Mouse (Mus musculus): ENCODE results near the gene Mybpc1. TPM values are rescaled to one million over a fixed set of nuclear protein-coding genes. Genes with fewer than 3 reads are reported as not detected.

Gene Mybpc1
- polyA plus RNA-seq, 1 experiment from 2014 or later = 2.1 TPM

DNA sequence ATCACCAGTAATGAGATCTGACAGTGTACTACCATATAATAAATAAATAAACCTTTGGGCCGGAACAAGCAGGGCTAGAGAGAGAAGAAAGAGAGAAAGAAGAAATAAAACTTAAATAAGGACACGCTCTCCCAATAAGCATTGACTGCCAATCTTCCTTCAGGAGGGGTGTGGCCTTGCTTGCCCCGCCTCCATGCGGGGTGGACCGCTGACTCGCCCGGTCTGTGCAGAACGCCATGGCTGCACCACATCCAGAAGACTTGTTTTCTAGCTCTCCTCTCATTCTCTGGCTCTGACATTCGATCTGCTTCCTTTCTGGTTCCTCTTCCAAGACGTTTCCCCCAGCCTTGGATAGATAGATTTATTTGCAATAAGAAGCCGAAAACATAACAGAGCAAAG, 8.1 kb upstream of the Mybpc1 start:
- no peak for DNase-seq (ENCODE audit: low spot score)
- H3K27me3 ChIP-seq (replicated peaks; ENCODE audit: control insufficient read depth, insufficient read depth, low read length) = no peaks in the 10 kb centered on the region
- 83% methylated on average over 11 of the region's 11 CpGs for WGBS

DNA sequence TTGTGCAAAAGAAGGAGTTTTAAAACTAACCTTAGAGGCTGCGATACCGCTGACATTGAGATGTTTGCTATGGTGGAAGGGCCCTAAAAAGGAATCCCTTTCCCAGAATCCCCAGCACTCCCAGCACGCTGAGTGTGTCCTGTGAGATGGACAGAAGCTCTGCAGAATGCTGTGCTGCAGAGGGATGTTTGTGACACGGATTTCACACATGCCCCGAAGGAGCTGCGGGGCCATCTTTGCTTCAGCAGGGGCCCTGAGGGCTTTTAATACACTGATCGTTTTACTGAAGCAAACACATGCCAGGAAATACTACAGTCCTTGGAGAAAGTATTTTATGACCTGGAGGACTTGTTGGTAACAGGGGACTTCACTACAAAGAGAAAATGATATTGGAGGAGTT, 1.7 kb upstream of the Mybpc1 start:
- Histone ChIP-seq H3K4me3 (ENCODE audit: low read depth, low read length) (no peak overlapping the region), H3K4me2 (ENCODE audit: low read length) (no peak overlapping the region), H3K4me1 (replicated peaks; ENCODE audit: control insufficient read depth, insufficient read depth, low read length) (no peaks in the 10 kb centered on the region; the same call in 1 of the 2 replicates), H3K27ac (ENCODE audit: low read depth) (no peak overlapping the region), H3K36me3 (ENCODE audit: control insufficient read depth, insufficient read depth, low read length) (no peaks in the 10 kb centered on the region), H3K27me3 (replicated peaks; ENCODE audit: control insufficient read depth, insufficient read depth, low read length) (no peaks in the 10 kb centered on the region), H3K9me3 (ENCODE audit: control insufficient read depth, low read length) (no peaks in the 10 kb centered on the region), H3K9ac (ENCODE audit: low read length) (no peak overlapping the region)
- 76% methylated on average over 7 of the region's 7 CpGs for WGBS
- no peak for ATAC-seq (replicated peaks; ENCODE audit: low FRiP score, low TSS enrichment, low read depth)
- no peak for DNase-seq (ENCODE audit: low spot score)

More for the DNA sequence above, 8.1 kb upstream of the Mybpc1 start:
- H3K9me3 ChIP-seq (ENCODE audit: control insufficient read depth, low read length) = no peaks in the 10 kb centered on the region
- no peak overlapping the region for H3K9ac ChIP-seq (ENCODE audit: low read length)
- no peak overlapping the region for H3K4me2 ChIP-seq (ENCODE audit: low read length)
- H3K4me1 ChIP-seq (replicated peaks; ENCODE audit: control insufficient read depth, insufficient read depth, low read length) = no peaks in the 10 kb centered on the region
- no peak for ATAC-seq (replicated peaks; ENCODE audit: low FRiP score, low TSS enrichment, low read depth)
- no peak overlapping the region for H3K4me3 ChIP-seq (ENCODE audit: low read depth, low read length)
- H3K27ac ChIP-seq (ENCODE audit: low read depth) = no peak overlapping the region
- no peaks in the 10 kb centered on the region for H3K36me3 ChIP-seq (ENCODE audit: control insufficient read depth, insufficient read depth, low read length)

DNA sequence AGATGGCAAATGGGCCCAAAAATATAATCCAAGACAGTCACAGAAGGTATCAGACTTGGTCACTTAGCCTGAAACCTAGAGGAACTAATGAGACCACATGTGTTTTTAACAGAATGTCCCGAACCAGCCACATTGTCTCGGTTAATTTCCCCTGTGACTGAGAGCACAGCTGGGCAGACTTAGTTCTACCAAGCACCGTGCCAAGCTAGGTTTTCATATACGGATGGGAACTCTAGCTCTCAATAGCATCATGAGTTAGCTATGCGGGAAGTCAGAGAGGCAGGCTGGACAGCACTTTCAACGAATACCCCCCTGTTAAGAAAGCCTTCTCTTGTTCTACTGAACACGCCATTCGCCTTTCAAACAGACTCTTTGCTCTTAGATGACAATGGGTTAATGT, 1.1 kb upstream of the Mybpc1 start:
- Histone ChIP-seq H3K27me3 (replicated peaks; ENCODE audit: control insufficient read depth, insufficient read depth, low read length) (no peaks in the 10 kb centered on the region), H3K4me2 (ENCODE audit: low read length) (no peak overlapping the region), H3K27ac (ENCODE audit: low read depth) (no peak overlapping the region), H3K9ac (ENCODE audit: low read length) (no peak overlapping the region), H3K4me1 (replicated peaks; ENCODE audit: control insufficient read depth, insufficient read depth, low read length) (no peaks in the 10 kb centered on the region; the same call in 1 of the 2 replicates), H3K36me3 (ENCODE audit: control insufficient read depth, insufficient read depth, low read length) (no peaks in the 10 kb centered on the region), H3K4me3 (ENCODE audit: low read depth, low read length) (no peak overlapping the region), H3K9me3 (ENCODE audit: control insufficient read depth, low read length) (no peaks in the 10 kb centered on the region)
- DNase-seq (ENCODE audit: low spot score) (no peak), ATAC-seq (replicated peaks; ENCODE audit: low FRiP score, low TSS enrichment, low read depth) (no peak)
- 82% methylated on average over 8 of the region's 8 CpGs for WGBS

GRCm38 (mm10) chr10:88603773-88604172, 1.2 kb downstream of the Mybpc1 start:
- no peak for ATAC-seq (replicated peaks; ENCODE audit: low FRiP score, low TSS enrichment, low read depth)
- Histone ChIP-seq H3K9me3 (ENCODE audit: control insufficient read depth, low read length) (no peaks in the 10 kb centered on the region), H3K9ac (ENCODE audit: low read length) (no peak overlapping the region), H3K4me3 (ENCODE audit: low read depth, low read length) (no peak overlapping the region), H3K27ac (ENCODE audit: low read depth) (no peak overlapping the region), H3K27me3 (replicated peaks; ENCODE audit: control insufficient read depth, insufficient read depth, low read length) (no peaks in the 10 kb centered on the region), H3K4me2 (ENCODE audit: low read length) (no peak overlapping the region), H3K36me3 (ENCODE audit: control insufficient read depth, insufficient read depth, low read length) (no peaks in the 10 kb centered on the region), H3K4me1 (replicated peaks; ENCODE audit: control insufficient read depth, insufficient read depth, low read length) (no peaks in the 10 kb centered on the region; the same call in 1 of the 2 replicates)
- WGBS = 52% methylated on average over 2 of the region's 2 CpGs
- no peak for DNase-seq (ENCODE audit: low spot score)

- H3K9ac ChIP-seq (ENCODE audit: low read length) = no peak overlapping the region
- H3K27me3 ChIP-seq (replicated peaks; ENCODE audit: control insufficient read depth, insufficient read depth, low read length) = no peaks in the 10 kb centered on the region
- H3K27ac ChIP-seq (ENCODE audit: low read depth) = no peak overlapping the region
- H3K4me2 ChIP-seq (ENCODE audit: low read length) = no peak overlapping the region
- no peak overlapping the region for H3K4me3 ChIP-seq (ENCODE audit: low read depth, low read length)
- no peak for DNase-seq (ENCODE audit: low spot score)
- 50% methylated on average over 5 of the region's 5 CpGs for WGBS
- no peaks in the 10 kb centered on the region; the same call in 1 of the 2 replicates for H3K4me1 ChIP-seq (replicated peaks; ENCODE audit: control insufficient read depth, insufficient read depth, low read length)
- H3K36me3 ChIP-seq (ENCODE audit: control insufficient read depth, insufficient read depth, low read length) = no peaks in the 10 kb centered on the region
- H3K9me3 ChIP-seq (ENCODE audit: control insufficient read depth, low read length) = no peaks in the 10 kb centered on the region
- no peak for ATAC-seq (replicated peaks; ENCODE audit: low FRiP score, low TSS enrichment, low read depth)
Observed at GRCm38 (mm10) chr10:88603256-88603655, 1.7 kb downstream of the Mybpc1 start.

- WGBS = 89% methylated on average over 7 of the region's 7 CpGs
- Histone ChIP-seq H3K27ac (ENCODE audit: low read depth) (no peak overlapping the region), H3K9me3 (ENCODE audit: control insufficient read depth, low read length) (no peaks in the 10 kb centered on the region), H3K4me1 (replicated peaks; ENCODE audit: control insufficient read depth, insufficient read depth, low read length) (no peaks in the 10 kb centered on the region; the same call in 1 of the 2 replicates), H3K27me3 (replicated peaks; ENCODE audit: control insufficient read depth, insufficient read depth, low read length) (no peaks in the 10 kb centered on the region), H3K9ac (ENCODE audit: low read length) (no peak overlapping the region), H3K4me2 (ENCODE audit: low read length) (no peak overlapping the region), H3K4me3 (ENCODE audit: low read depth, low read length) (no peak overlapping the region), H3K36me3 (ENCODE audit: control insufficient read depth, insufficient read depth, low read length) (no peaks in the 10 kb centered on the region)
- no peak for ATAC-seq (replicated peaks; ENCODE audit: low FRiP score, low TSS enrichment, low read depth)
- no peak for DNase-seq (ENCODE audit: low spot score)
Observed at GRCm38 (mm10) chr10:88600591-88600990, 4.4 kb downstream of the Mybpc1 start.

- Histone ChIP-seq H3K27ac (ENCODE audit: low read depth) (no peak overlapping the region), H3K36me3 (ENCODE audit: control insufficient read depth, insufficient read depth, low read length) (no peaks in the 10 kb centered on the region), H3K9me3 (ENCODE audit: control insufficient read depth, low read length) (no peaks in the 10 kb centered on the region), H3K27me3 (replicated peaks; ENCODE audit: control insufficient read depth, insufficient read depth, low read length) (no peaks in the 10 kb centered on the region), H3K4me1 (replicated peaks; ENCODE audit: control insufficient read depth, insufficient read depth, low read length) (no peaks in the 10 kb centered on the region), H3K4me2 (ENCODE audit: low read length) (no peak overlapping the region), H3K9ac (ENCODE audit: low read length) (no peak overlapping the region), H3K4me3 (ENCODE audit: low read depth, low read length) (no peak overlapping the region)
- 93% methylated on average over 4 of the region's 4 CpGs for WGBS
- no peak for DNase-seq (ENCODE audit: low spot score)
- ATAC-seq (replicated peaks; ENCODE audit: low FRiP score, low TSS enrichment, low read depth) = no peak
Observed at GRCm38 (mm10) chr10:88592316-88592715, 12.6 kb downstream of the Mybpc1 start.

DNA sequence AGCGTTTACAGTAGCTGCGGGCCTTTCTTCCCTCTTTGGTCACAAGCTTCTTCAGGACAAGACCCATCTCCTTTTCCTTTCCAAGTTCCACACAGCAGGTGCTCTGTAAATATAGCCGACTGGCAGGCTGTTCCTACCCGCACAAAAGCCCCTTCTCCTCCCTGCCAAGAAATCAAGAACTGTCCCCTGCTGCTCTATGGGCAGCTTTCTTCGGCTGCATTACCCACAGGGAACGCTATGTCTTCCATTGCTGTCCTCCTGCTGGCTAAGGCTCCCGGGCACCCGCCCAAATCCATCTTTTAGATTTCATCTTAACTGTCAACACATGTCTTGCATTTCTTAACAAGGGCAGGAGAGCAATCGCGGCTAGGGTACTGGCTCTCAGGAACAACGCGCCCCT, 13.9 kb downstream of the Mybpc1 start:
- Histone ChIP-seq H3K4me1 (replicated peaks; ENCODE audit: control insufficient read depth, insufficient read depth, low read length) (no peaks in the 10 kb centered on the region), H3K9me3 (ENCODE audit: control insufficient read depth, low read length) (no peaks in the 10 kb centered on the region), H3K9ac (ENCODE audit: low read length) (no peak overlapping the region), H3K36me3 (ENCODE audit: control insufficient read depth, insufficient read depth, low read length) (no peaks in the 10 kb centered on the region), H3K27ac (ENCODE audit: low read depth) (no peak overlapping the region), H3K27me3 (replicated peaks; ENCODE audit: control insufficient read depth, insufficient read depth, low read length) (no peaks in the 10 kb centered on the region), H3K4me2 (ENCODE audit: low read length) (no peak overlapping the region), H3K4me3 (ENCODE audit: low read depth, low read length) (no peak overlapping the region)
- DNase-seq (ENCODE audit: low spot score) = no peak
- ATAC-seq (replicated peaks; ENCODE audit: low FRiP score, low TSS enrichment, low read depth) = no peak
- WGBS = 69% methylated on average over 12 of the region's 12 CpGs

- H3K27ac ChIP-seq (ENCODE audit: low read depth) = no peak overlapping the region
- DNase-seq (ENCODE audit: low spot score) = no peak
- H3K4me3 ChIP-seq (ENCODE audit: low read depth, low read length) = no peak overlapping the region
- H3K9me3 ChIP-seq (ENCODE audit: control insufficient read depth, low read length) = no peaks in the 10 kb centered on the region
- no peak overlapping the region for H3K9ac ChIP-seq (ENCODE audit: low read length)
- H3K27me3 ChIP-seq (replicated peaks; ENCODE audit: control insufficient read depth, insufficient read depth, low read length) = no peaks in the 10 kb centered on the region
- H3K4me1 ChIP-seq (replicated peaks; ENCODE audit: control insufficient read depth, insufficient read depth, low read length) = no peaks in the 10 kb centered on the region
- WGBS = 93% methylated on average over 11 of the region's 11 CpGs
- no peak overlapping the region for H3K4me2 ChIP-seq (ENCODE audit: low read length)
- ATAC-seq (replicated peaks; ENCODE audit: low FRiP score, low TSS enrichment, low read depth) = no peak
- no peaks in the 10 kb centered on the region for H3K36me3 ChIP-seq (ENCODE audit: control insufficient read depth, insufficient read depth, low read length)
Observed at GRCm38 (mm10) chr10:88584469-88584868, 20.5 kb downstream of the Mybpc1 start.
